Mouse (Mus musculus) liver, embryonic 14.5 days (tissue): ENCODE measurements around the gene Calm4. TPM values are rescaled to one million over a fixed set of nuclear protein-coding genes. Genes with fewer than 3 reads are reported as not detected.

Experiments
- ATAC-seq: fragments of 200-750 bp; cut with Nextera tagmentation; 2 replicates; pipeline ENCODE4 v1.8.0; 2017; ENCODE audit warnings: moderate number of reproducible peaks, mild to moderate bottlenecking, moderate library complexity; ENCODE audit not compliant: insufficient read depth
- DNase-seq, 3 experiments: peaks; one replicate each; pipeline ENCODE4 v3.0.0-alpha.2; 2012 to 2013; ENCODE audit warnings: low read depth in 3 of 3, low spot score in 3 of 3
- H3K27ac ChIP-seq: fragments of 300-500 bp; sonication (generic); 2 replicates; pipeline ENCODE4 v1.5.1; 2014; ENCODE audit warnings: moderate library complexity, mild to moderate bottlenecking, control low read depth, inconsistent platforms
- H3K27me3 ChIP-seq: fragments of 300-500 bp; sonication (generic); 2 replicates; pipeline ENCODE4 v1.6.1; 2014; ENCODE audit warnings: mild to moderate bottlenecking, low read length, moderate library complexity; ENCODE audit not compliant: control insufficient read depth, insufficient read depth
- H3K36me3 ChIP-seq: fragments of 300-500 bp; sonication (generic); replicated peaks from 2 replicates; pipeline ENCODE4 v1.6.1; 2014; ENCODE audit warnings: low read depth; ENCODE audit not compliant: control insufficient read depth, insufficient read depth
- H3K4me1 ChIP-seq, 2 experiments: fragments of 200-500 bp in 1 of 2; fragments of 300-500 bp in 1 of 2; sonication (generic) in 1 of 2; replicated peaks; 2 replicates each; pipeline ENCODE4 v1.6.1; 2012 to 2014; ENCODE audit warnings: antibody characterized with exemption in 1 of 2, inconsistent platforms in 1 of 2, low read length in 1 of 2; ENCODE audit not compliant: control insufficient read depth in 2 of 2, insufficient read depth in 2 of 2
- H3K4me2 ChIP-seq: fragments of 300-500 bp; sonication (generic); 2 replicates; pipeline ENCODE4 v1.6.1; 2014; ENCODE audit warnings: low read depth, mild to moderate bottlenecking, control low read depth, moderate library complexity
- H3K4me3 ChIP-seq, 2 experiments: fragments of 200-500 bp in 1 of 2; fragments of 300-500 bp in 1 of 2; sonication (generic) in 1 of 2; 2 replicates each; pipeline ENCODE4 v1.5.1; 2012 to 2014; ENCODE audit warnings: low read depth in 2 of 2, low read length in 2 of 2, mild to moderate bottlenecking in 2 of 2, control low read depth in 1 of 2, inconsistent platforms in 1 of 2, moderate library complexity in 1 of 2; ENCODE audit not compliant: insufficient read depth in 1 of 2
- H3K9ac ChIP-seq: fragments of 300-500 bp; sonication (generic); replicated peaks from 2 replicates; pipeline ENCODE4 v1.6.1; 2014; ENCODE audit warnings: mild to moderate bottlenecking, control low read depth, moderate library complexity
- H3K9me3 ChIP-seq: fragments of 300-500 bp; sonication (generic); 2 replicates; pipeline ENCODE4 v1.6.1; 2016; ENCODE audit warnings: low read length, mixed read lengths; ENCODE audit not compliant: control insufficient read depth
- CTCF ChIP-seq: IDR thresholded peaks from 2 replicates; pipeline ENCODE4 v1.5.1; 2016; ENCODE audit warnings: antibody characterized with exemption, low read depth, control low read depth
- EP300 ChIP-seq: IDR thresholded peaks from 2 replicates; pipeline ENCODE4 v1.6.1; 2016; ENCODE audit warnings: antibody characterized with exemption, low read depth
- WGBS: fragments of 180-500 bp; shearing (Covaris S2); extraction: QIAGEN DNeasy Blood & Tissue Kit; methylation state at CpG from one replicate; pipeline ENCODE4 v1.1.7; 2014; ENCODE audit not compliant: insufficient replicate concordance; 5-methylcytosine and 5-hydroxymethylcytosine counted together
- polyA plus RNA-seq, 2 experiments: library from polyadenylated mRNA; depleted of rRNA in 1 of 2; stranded (reverse) in 1 of 2; unstranded in 1 of 2; fragments of >200 nt; fragmentation: Nextera tagmentation in 1 of 2; extraction: Ambion mirVana in 1 of 2; gene quantifications; 2 replicates each; pipeline versions ENCODE4 v1.2.1 to v1.2.3; 2012 to 2014

The Calm4 gene
- polyA plus RNA-seq, 2 experiments, result not detected

GRCm38 (mm10) chr13:3877679-3878220 is 40.2 kb downstream of the Calm4 start:
- no peaks in the 10 kb centered on the region for H3K27me3 ChIP-seq
- H3K4me2 ChIP-seq, result no peak overlapping the region
- DNase-seq (no peak), ATAC-seq (no peak)
- TF ChIP-seq CTCF, result no peak
- no peak for TF ChIP-seq EP300
- peaks cover 21% of the 10 kb centered on the region for H3K36me3 ChIP-seq
- no peak overlapping the region for H3K9ac ChIP-seq
- WGBS, result 77% methylated on average over 4 of the region's 4 CpGs
- H3K27ac ChIP-seq, result no peak overlapping the region
- no peaks in the 10 kb centered on the region for H3K9me3 ChIP-seq
- H3K4me3 ChIP-seq, result no peak overlapping the region
- H3K4me1 ChIP-seq, result peaks cover 11 to 15% of the 10 kb centered on the region in 2 experiments; a peak in 3 of 4 replicates

- ATAC-seq, result no peak
- TF ChIP-seq CTCF (no peak), EP300 (no peak)
- H3K4me1 ChIP-seq, result peaks cover under 1 to 9% of the 10 kb centered on the region in 2 experiments; a peak in 3 of 4 replicates
- no peak for DNase-seq
- H3K36me3 ChIP-seq, result peaks cover 73% of the 10 kb centered on the region
- H3K9me3 ChIP-seq, result no peaks in the 10 kb centered on the region
- H3K4me3 ChIP-seq, result no peak overlapping the region
- H3K27ac ChIP-seq, result no peak overlapping the region
- 90% methylated on average over 7 of the region's 7 CpGs for WGBS
- H3K9ac ChIP-seq, result no peak overlapping the region
- no peaks in the 10 kb centered on the region for H3K27me3 ChIP-seq
- H3K4me2 ChIP-seq, result no peak overlapping the region
These were observed 49.1 kb downstream of the Calm4 start for GRCm38 (mm10) chr13:3886663-3887062.

Other genes starting within 250 kb of the Calm4 start
- 2.5 and 4.2 TPM in 2 replicates for gene Fam208b, start 226.6 kb upstream of the Calm4 start, polyA plus RNA-seq (2012; rRNA removed)
- gene Fam208b, start 226.6 kb upstream of the Calm4 start, polyA plus RNA-seq (2014; fragmentation: Nextera tagmentation; extraction: Ambion mirVana), result 3.5 and 5.2 TPM in 2 replicates
- 2.3 TPM in 2 replicates for gene Asb13, start 203.7 kb upstream of the Calm4 start, polyA plus RNA-seq (2012; rRNA removed)
- gene Asb13, start 203.7 kb upstream of the Calm4 start, polyA plus RNA-seq (2014; fragmentation: Nextera tagmentation; extraction: Ambion mirVana), result 1.6 and 1.7 TPM in 2 replicates
- 0.03 TPM in 1 of 2 replicates, not detected in the other for gene Calml3, start 33.4 kb upstream of the Calm4 start, polyA plus RNA-seq (2012; rRNA removed)
- gene Calml3, start 33.4 kb upstream of the Calm4 start, polyA plus RNA-seq (2014; fragmentation: Nextera tagmentation; extraction: Ambion mirVana), result not detected in 2 replicates
- not detected in 2 replicates for gene Calm5, start 16.4 kb downstream of the Calm4 start, polyA plus RNA-seq (2012; rRNA removed)
- gene Calm5, start 16.4 kb downstream of the Calm4 start, polyA plus RNA-seq (2014; fragmentation: Nextera tagmentation; extraction: Ambion mirVana), result not detected in 2 replicates
- gene Net1, start 80.5 kb downstream of the Calm4 start, polyA plus RNA-seq (2012; rRNA removed), result 19.1 and 23.5 TPM in 2 replicates
- 39.4 and 42.9 TPM in 2 replicates for gene Net1, start 80.5 kb downstream of the Calm4 start, polyA plus RNA-seq (2014; fragmentation: Nextera tagmentation; extraction: Ambion mirVana)
- gene Tubal3, start 80.5 kb downstream of the Calm4 start, polyA plus RNA-seq (2012; rRNA removed), result not detected in 2 replicates
- gene Tubal3, start 80.5 kb downstream of the Calm4 start, polyA plus RNA-seq (2014; fragmentation: Nextera tagmentation; extraction: Ambion mirVana), result not detected in 2 replicates
- gene Ucn3, start 107.6 kb downstream of the Calm4 start, polyA plus RNA-seq (2012; rRNA removed), result 0.03 TPM in 1 of 2 replicates, not detected in the other
- not detected in 2 replicates for gene Ucn3, start 107.6 kb downstream of the Calm4 start, polyA plus RNA-seq (2014; fragmentation: Nextera tagmentation; extraction: Ambion mirVana)
- gene Akr1c14, start 211.3 kb downstream of the Calm4 start, polyA plus RNA-seq (2012; rRNA removed), result 0.32 and 0.56 TPM in 2 replicates
- 1.4 and 1.8 TPM in 2 replicates for gene Akr1c14, start 211.3 kb downstream of the Calm4 start, polyA plus RNA-seq (2014; fragmentation: Nextera tagmentation; extraction: Ambion mirVana)